Mouse (Mus musculus) megakaryocyte, adult 5-6 weeks (primary cell): ENCODE results near the gene Fkbp3. TPM values are rescaled to one million over a fixed set of nuclear protein-coding genes. Genes with fewer than 3 reads are reported as not detected.

Experiments
- ATAC-seq: 2 replicates; pipeline ENCODE4 v1.8.0; 2016; ENCODE audit warnings: mild to moderate bottlenecking, inconsistent platforms; ENCODE audit not compliant: poor library complexity, severe bottlenecking
- total RNA-seq, 2 experiments: library from RNA; stranded (forward) in 1 of 2; stranded (reverse) in 1 of 2; fragments of 153-499, 151-499 nt in 1 of 2; fragments of 221-1000, 200-1000 nt in 1 of 2; gene quantifications; 2 replicates each; pipeline versions ENCODE4 v1.2.3 to v1.2.4; 2015 to 2017

The Fkbp3 gene
- total RNA-seq, 2 experiments from 2014 or later, result 117 to 122 TPM

DNA sequence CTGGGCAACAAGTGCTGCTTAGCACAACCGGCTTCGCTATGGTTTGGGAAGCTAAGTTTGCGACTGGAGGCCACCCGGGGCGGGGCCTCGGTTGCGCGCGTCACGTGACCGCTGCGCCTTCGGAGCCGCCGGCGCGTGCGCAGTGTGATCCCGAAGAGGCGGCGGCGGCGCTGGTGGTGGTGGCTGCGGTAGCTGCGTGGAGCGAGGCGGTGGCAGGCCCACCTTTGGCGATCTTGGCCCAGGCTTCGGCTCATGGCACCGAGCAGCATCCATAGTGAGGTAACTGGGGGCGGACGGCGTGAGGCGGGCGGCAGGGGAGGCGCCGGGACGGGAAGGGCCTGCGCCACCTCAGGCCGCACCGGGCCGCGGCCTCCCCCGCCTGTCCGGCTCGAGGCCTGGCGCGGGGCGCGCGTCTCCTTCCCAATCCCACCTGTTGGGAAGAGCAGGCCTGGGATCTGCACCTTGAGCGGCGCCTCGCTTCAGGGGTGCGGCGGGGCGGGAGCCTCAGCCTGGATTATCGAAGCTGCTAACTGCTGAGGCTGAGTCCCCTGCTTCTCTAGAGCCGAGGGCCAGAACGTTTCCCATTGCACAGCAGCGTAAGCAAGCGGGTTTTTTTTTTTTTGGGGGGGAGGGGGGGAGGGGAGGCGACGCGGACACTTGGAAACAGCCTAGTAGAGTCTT is 37.5 kb downstream of the Fkbp3 start, which contains the start of gene Prpf39:
Gene Prpf39 (plus strand): TSS at position 144 of the 681 bp plus-strand sequence.
- ATAC-seq, result peak; percentile 77

GRCm38 (mm10) chr12:65035839-65036189 is 38.0 kb downstream of the Fkbp3 start:
- ATAC-seq, result peak; percentile 23

- ATAC-seq, result no peak
These were observed 51.0 kb downstream of the Fkbp3 start for GRCm38 (mm10) chr12:65022842-65023241.

Other genes with a start within 250 kb of the Fkbp3 start
- gene Gm527, start 156.1 kb downstream of the Fkbp3 start, total RNA-seq (2015), result 1.7 and 3.1 TPM in 2 replicates
- 0.69 and 1.9 TPM in 2 replicates for gene Gm527, start 156.1 kb downstream of the Fkbp3 start, total RNA-seq (2017)
- gene Klhl28, start 108.5 kb downstream of the Fkbp3 start, total RNA-seq (2015), result 16.5 and 19.8 TPM in 2 replicates
- 14.5 and 17.5 TPM in 2 replicates for gene Klhl28, start 108.5 kb downstream of the Fkbp3 start, total RNA-seq (2017)
- gene Togaram1, start 108.2 kb downstream of the Fkbp3 start, total RNA-seq (2015), result 17.7 and 18.7 TPM in 2 replicates
- 24.0 and 24.7 TPM in 2 replicates for gene Togaram1, start 108.2 kb downstream of the Fkbp3 start, total RNA-seq (2017)
- gene Prpf39, start 37.7 kb downstream of the Fkbp3 start, total RNA-seq (2015), result 29.9 and 38.7 TPM in 2 replicates
- 39.2 and 41.0 TPM in 2 replicates for gene Prpf39, start 37.7 kb downstream of the Fkbp3 start, total RNA-seq (2017)
- 13.0 and 18.7 TPM in 2 replicates for gene Fancm, start 1.6 kb upstream of the Fkbp3 start, total RNA-seq (2015)
- 20.7 and 24.6 TPM in 2 replicates for gene Fancm, start 1.6 kb upstream of the Fkbp3 start, total RNA-seq (2017)
- 69.1 and 72.2 TPM in 2 replicates for gene Mis18bp1, start 98.6 kb upstream of the Fkbp3 start, total RNA-seq (2015)
- gene Mis18bp1, start 98.6 kb upstream of the Fkbp3 start, total RNA-seq (2017), result 63.1 and 69.6 TPM in 2 replicates
- gene Wdr20rt, start 151.5 kb upstream of the Fkbp3 start, total RNA-seq (2015), result not detected in 2 replicates
- not detected in 2 replicates for gene Wdr20rt, start 151.5 kb upstream of the Fkbp3 start, total RNA-seq (2017)